Mouse (Mus musculus) limb, embryonic 13.5 days (tissue): ENCODE measurements around the gene Cul5. TPM values are rescaled to one million over a fixed set of nuclear protein-coding genes. Genes with fewer than 3 reads are reported as not detected.
A peak's percentile ranks its signal among the peaks of the same experiment; 100 is the strongest.

Experiments
- ATAC-seq: fragments of 200-750 bp; cut with Nextera tagmentation; 2 replicates; pipeline ENCODE4 v1.8.0; 2017; ENCODE audit warnings: low read depth, moderate number of reproducible peaks, moderate TSS enrichment; ENCODE audit not compliant: low FRiP score
- H3K27ac ChIP-seq: fragments of 300-500 bp; sonication (generic); 2 replicates; pipeline ENCODE4 v1.5.1; 2015; ENCODE audit warnings: inconsistent platforms, mild to moderate bottlenecking, moderate library complexity
- H3K27me3 ChIP-seq: fragments of 300-500 bp; sonication (generic); 2 replicates; pipeline ENCODE4 v1.6.1; 2015; ENCODE audit warnings: mild to moderate bottlenecking, inconsistent platforms
- H3K36me3 ChIP-seq: fragments of 300-500 bp; sonication (generic); 2 replicates; pipeline ENCODE4 v1.6.1; 2015; ENCODE audit warnings: inconsistent platforms, mild to moderate bottlenecking, moderate library complexity
- H3K4me1 ChIP-seq: fragments of 300-500 bp; sonication (generic); 2 replicates; pipeline ENCODE4 v1.6.1; 2015; ENCODE audit warnings: inconsistent platforms
- H3K4me2 ChIP-seq: fragments of 300-500 bp; sonication (generic); replicated peaks from 2 replicates; pipeline ENCODE4 v1.6.1; 2015; ENCODE audit warnings: inconsistent platforms, mild to moderate bottlenecking, moderate library complexity
- H3K4me3 ChIP-seq: fragments of 300-500 bp; sonication (generic); 2 replicates; pipeline ENCODE4 v1.5.1; 2015; ENCODE audit warnings: moderate library complexity, mild to moderate bottlenecking, inconsistent platforms
- H3K9ac ChIP-seq: fragments of 300-500 bp; sonication (generic); 2 replicates; pipeline ENCODE4 v1.6.1; 2015; ENCODE audit warnings: mild to moderate bottlenecking, inconsistent platforms
- H3K9me3 ChIP-seq: fragments of 300-500 bp; sonication (generic); 2 replicates; pipeline ENCODE4 v1.6.1; 2016; ENCODE audit warnings: inconsistent platforms
- WGBS: fragments of 180-500 bp; shearing (Covaris S2); methylation state at CpG from one replicate; pipeline ENCODE4 v1.1.7; 2015; 5-methylcytosine and 5-hydroxymethylcytosine counted together
- polyA plus RNA-seq: library from polyadenylated mRNA; unstranded; fragments of >200 nt; fragmentation: Nextera tagmentation; extraction: Ambion mirVana; gene quantifications from 2 replicates; pipeline ENCODE4 v1.2.1, GENCODE M21; 2015

Cul5 gene
- polyA plus RNA-seq, result 35.6 and 35.9 TPM in 2 replicates

- H3K9ac ChIP-seq, result no peak within 1 kb of the TSS
- H3K4me2 ChIP-seq, result no peak within 1 kb of the TSS
- no peak for ATAC-seq
- peaks cover 16% of the 10 kb centered on the region for H3K4me1 ChIP-seq
- no peaks in the 10 kb centered on the region for H3K9me3 ChIP-seq
- H3K36me3 ChIP-seq, result no peaks in the 10 kb centered on the region
- no peak within 1 kb of the TSS for H3K27ac ChIP-seq
- no peaks in the 10 kb centered on the region for H3K27me3 ChIP-seq
- no peak within 1 kb of the TSS for H3K4me3 ChIP-seq
- 44% methylated on average over 5 of the region's 5 CpGs for WGBS
Observed at GRCm38 (mm10) chr9:53669680-53670219, at the start of gene Cul5. TSS of gene Cul5 (minus strand) at chr9:53670014.

DNA sequence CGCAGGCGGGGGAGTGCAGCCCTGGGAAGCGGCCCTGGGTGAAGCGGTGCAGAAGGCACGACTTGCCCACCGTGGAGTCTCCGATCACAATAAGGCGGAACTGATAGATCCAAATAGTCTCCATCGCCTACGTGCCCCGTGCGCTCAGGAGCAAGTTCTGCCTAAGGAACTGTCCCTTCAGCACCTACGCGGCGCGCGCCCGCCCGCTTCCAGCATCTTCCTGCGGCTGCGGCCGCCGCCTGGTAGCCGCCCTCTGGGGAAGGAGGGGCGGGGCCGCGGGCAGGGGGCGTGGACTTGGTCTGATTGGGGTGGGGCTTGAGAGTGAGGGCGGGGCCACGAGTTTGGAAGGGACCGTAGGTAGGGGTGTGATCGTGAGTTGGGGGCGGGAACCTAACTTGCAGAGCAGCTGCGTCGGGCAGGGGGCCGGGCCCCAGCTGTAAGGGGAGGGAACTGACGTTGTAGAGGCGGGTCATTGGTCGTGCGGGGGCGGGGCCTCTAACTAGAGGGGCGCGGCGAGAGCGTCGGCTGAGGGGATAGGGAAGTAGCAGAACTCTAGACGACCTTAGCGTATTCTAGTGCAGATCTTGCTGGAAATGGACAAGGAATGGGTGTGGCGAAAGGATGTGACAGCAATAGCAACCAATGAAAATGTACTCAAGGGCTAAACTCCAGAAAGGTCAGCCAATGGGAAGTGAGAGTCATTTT, 36.3 kb upstream of the Cul5 start, which contains the start of gene Rab39:
Rab39 (minus strand) TSS at position 241 of the 705 bp plus-strand sequence.
- Histone ChIP-seq H3K27ac (no peak within 1 kb of the TSS), H3K9ac (peak within 1 kb of the TSS; percentile 15; the same call in 1 of the 2 replicates), H3K4me1 (peaks cover 13% of the 10 kb centered on the region), H3K4me3 (peak within 1 kb of the TSS; percentile 49), H3K4me2 (peak within 1 kb of the TSS; percentile 89), H3K27me3 (peaks cover 26% of the 10 kb centered on the region), H3K9me3 (no peaks in the 10 kb centered on the region), H3K36me3 (no peaks in the 10 kb centered on the region)
- under 1% methylated on average over 49 of the region's 49 CpGs for WGBS
- ATAC-seq, result peak; percentile 91

- peak; percentile 56 for ATAC-seq
- Histone ChIP-seq H3K9ac (peak overlapping the region; percentile 15; the same call in 1 of the 2 replicates), H3K27me3 (peaks cover 26% of the 10 kb centered on the region), H3K4me2 (peak overlapping the region; percentile 89), H3K27ac (no peak overlapping the region), H3K36me3 (no peaks in the 10 kb centered on the region), H3K4me3 (peak overlapping the region; percentile 49), H3K4me1 (peaks cover 13% of the 10 kb centered on the region), H3K9me3 (no peaks in the 10 kb centered on the region)
- 0% methylated on average over 28 of the region's 28 CpGs for WGBS
Observed at GRCm38 (mm10) chr9:53705491-53705991, 35.7 kb upstream of the Cul5 start.

- Histone ChIP-seq H3K27ac (no peak overlapping the region), H3K9ac (no peak overlapping the region), H3K4me2 (no peak overlapping the region), H3K36me3 (no peaks in the 10 kb centered on the region), H3K4me1 (peaks cover 13% of the 10 kb centered on the region), H3K27me3 (peaks cover 26% of the 10 kb centered on the region), H3K4me3 (no peak overlapping the region), H3K9me3 (no peaks in the 10 kb centered on the region)
- 95% methylated on average over 1 of the region's 1 CpGs for WGBS
- no peak for ATAC-seq
Observed at GRCm38 (mm10) chr9:53702991-53703390, 33.2 kb upstream of the Cul5 start.

GRCm38 (mm10) chr9:53700496-53700895, 30.7 kb upstream of the Cul5 start:
- no peak for ATAC-seq
- WGBS, result 70% methylated on average over 4 of the region's 4 CpGs

DNA sequence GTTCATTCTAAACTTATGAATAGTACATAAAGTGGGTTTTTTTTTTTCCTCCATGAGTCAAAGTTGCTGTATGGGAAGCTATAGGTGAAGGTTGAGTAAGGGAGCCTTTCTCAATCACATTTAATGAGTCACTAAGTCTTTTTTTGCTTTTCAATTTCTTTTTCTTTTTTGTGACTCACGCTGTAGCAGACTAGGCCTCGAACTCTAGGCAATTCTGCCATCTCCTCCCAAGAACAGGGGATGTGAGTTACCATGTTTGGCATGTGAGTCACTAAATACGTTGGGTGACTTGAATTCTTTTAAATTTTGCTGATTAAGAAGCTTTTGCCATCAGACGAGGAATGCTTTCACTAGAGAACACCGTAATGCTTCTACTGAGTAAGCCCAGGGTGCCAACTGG, 26.0 kb upstream of the Cul5 start:
- H3K27ac ChIP-seq, result no peak overlapping the region
- no peaks in the 10 kb centered on the region for H3K4me1 ChIP-seq
- no peaks in the 10 kb centered on the region for H3K36me3 ChIP-seq
- H3K9ac ChIP-seq, result no peak overlapping the region
- WGBS, result 77% methylated on average over 5 of the region's 5 CpGs
- H3K9me3 ChIP-seq, result no peaks in the 10 kb centered on the region
- H3K4me3 ChIP-seq, result no peak overlapping the region
- no peaks in the 10 kb centered on the region for H3K27me3 ChIP-seq
- no peak for ATAC-seq
- no peak overlapping the region for H3K4me2 ChIP-seq

More at GRCm38 (mm10) chr9:53700496-53700895, 30.7 kb upstream of the Cul5 start:
- Histone ChIP-seq H3K9ac (no peak overlapping the region), H3K27me3 (peaks cover 10% of the 10 kb centered on the region), H3K4me1 (peaks cover 6% of the 10 kb centered on the region), H3K36me3 (no peaks in the 10 kb centered on the region), H3K4me2 (no peak overlapping the region), H3K27ac (no peak overlapping the region), H3K4me3 (no peak overlapping the region), H3K9me3 (no peaks in the 10 kb centered on the region)

DNA sequence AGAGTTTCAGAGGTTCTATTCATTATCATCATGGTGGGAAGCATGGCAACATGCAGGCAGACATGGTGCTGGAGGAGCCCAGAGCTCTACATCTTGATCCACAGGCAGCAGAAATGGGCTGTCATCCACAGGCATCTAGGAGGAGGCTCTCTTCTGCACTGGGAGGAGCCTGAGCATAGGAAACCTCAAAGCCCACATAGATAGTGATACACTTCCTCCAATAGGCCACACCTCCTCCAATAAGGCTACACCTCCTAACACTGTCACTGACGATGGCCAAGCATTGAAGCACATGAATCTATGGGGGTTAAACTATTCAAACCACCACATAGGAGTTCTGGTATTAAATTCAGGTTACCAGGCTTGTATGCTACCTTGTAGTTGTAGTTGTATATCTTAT, 23.9 kb upstream of the Cul5 start:
- no peaks in the 10 kb centered on the region for H3K36me3 ChIP-seq
- no peak overlapping the region for H3K9ac ChIP-seq
- 78% methylated on average over 1 of the region's 1 CpGs for WGBS
- H3K27me3 ChIP-seq, result no peaks in the 10 kb centered on the region
- H3K9me3 ChIP-seq, result no peaks in the 10 kb centered on the region
- H3K4me2 ChIP-seq, result no peak overlapping the region
- no peaks in the 10 kb centered on the region for H3K4me1 ChIP-seq
- no peak for ATAC-seq
- no peak overlapping the region for H3K27ac ChIP-seq
- no peak overlapping the region for H3K4me3 ChIP-seq

GRCm38 (mm10) chr9:53691745-53692670, 22.2 kb upstream of the Cul5 start:
- Histone ChIP-seq H3K9ac (no peak overlapping the region), H3K27ac (no peak overlapping the region), H3K9me3 (no peaks in the 10 kb centered on the region), H3K36me3 (no peaks in the 10 kb centered on the region), H3K4me3 (no peak overlapping the region), H3K4me2 (no peak overlapping the region), H3K4me1 (no peaks in the 10 kb centered on the region), H3K27me3 (no peaks in the 10 kb centered on the region)
- no peak for ATAC-seq
- 32% methylated on average over 7 of the region's 7 CpGs for WGBS

DNA sequence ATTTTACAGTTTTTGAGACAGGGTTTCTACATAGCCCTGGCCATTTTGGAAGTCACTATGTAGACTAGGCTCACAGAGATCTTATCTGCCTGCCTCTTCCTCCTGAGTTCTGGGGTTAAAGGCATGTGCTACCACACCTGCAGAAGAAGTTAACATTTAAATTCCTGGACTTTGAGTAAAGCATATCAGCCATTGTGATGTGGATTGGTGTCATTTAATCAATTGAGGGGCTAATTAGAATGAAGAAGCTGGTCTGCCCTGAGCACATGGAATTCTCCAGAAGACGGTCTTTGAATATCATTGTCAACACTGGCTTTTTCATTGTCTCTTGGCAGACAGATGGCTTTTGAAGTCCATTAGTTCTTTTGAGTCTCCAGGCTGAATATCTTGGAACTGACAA, 11.0 kb upstream of the Cul5 start:
- H3K9ac ChIP-seq, result no peak overlapping the region
- H3K9me3 ChIP-seq, result no peaks in the 10 kb centered on the region
- no peak overlapping the region for H3K27ac ChIP-seq
- no peaks in the 10 kb centered on the region for H3K4me1 ChIP-seq
- WGBS, result 88% methylated on average over 1 of the region's 1 CpGs
- no peak overlapping the region for H3K4me2 ChIP-seq
- H3K27me3 ChIP-seq, result no peaks in the 10 kb centered on the region
- H3K36me3 ChIP-seq, result no peaks in the 10 kb centered on the region
- ATAC-seq, result no peak
- no peak overlapping the region for H3K4me3 ChIP-seq

DNA sequence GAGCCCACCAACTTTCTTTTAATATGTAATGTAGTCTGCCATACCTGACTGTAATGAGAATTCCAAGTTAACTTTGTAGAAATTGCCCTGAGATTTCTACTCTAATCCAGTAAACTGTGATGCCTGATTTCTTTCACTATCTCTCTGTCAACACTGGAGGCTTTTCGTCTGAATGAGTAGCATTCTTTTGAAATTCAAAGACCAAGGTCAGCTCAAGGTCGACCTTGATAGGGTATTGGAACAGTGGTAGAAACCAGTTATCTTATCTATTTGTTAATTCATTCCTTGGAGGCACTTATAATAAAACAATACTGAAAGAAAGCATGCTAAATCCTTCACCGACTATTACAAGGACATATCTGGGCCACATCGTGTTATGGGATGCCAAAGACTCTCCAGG, 7.1 kb upstream of the Cul5 start:
- Histone ChIP-seq H3K27me3 (no peaks in the 10 kb centered on the region), H3K36me3 (no peaks in the 10 kb centered on the region), H3K9me3 (no peaks in the 10 kb centered on the region), H3K4me1 (no peaks in the 10 kb centered on the region), H3K27ac (no peak overlapping the region), H3K4me3 (no peak overlapping the region), H3K4me2 (no peak overlapping the region), H3K9ac (no peak overlapping the region)
- no peak for ATAC-seq
- WGBS, result 73% methylated on average over 4 of the region's 4 CpGs

DNA sequence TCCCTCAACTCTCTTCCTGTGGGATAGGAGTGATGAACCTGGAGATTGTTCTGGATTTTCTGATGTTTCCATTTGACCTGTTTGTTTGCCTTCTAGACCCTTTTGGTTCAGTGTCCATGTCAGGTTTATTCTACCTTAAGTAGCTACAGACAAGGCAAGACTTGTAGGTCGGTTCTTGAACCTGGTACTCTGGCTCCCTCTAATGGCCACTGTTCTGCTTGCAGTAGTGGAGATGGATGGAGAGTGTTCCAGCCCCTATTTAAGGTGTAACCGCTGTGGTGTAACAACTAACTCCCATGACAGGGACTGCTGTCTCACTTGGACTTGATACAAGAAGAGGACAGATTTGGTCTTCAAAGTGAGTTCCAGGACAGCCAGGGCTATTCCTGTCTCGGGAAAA, 3.8 kb upstream of the Cul5 start:
- Histone ChIP-seq H3K27ac (no peak overlapping the region), H3K4me2 (no peak overlapping the region), H3K4me3 (no peak overlapping the region), H3K36me3 (no peaks in the 10 kb centered on the region), H3K4me1 (no peaks in the 10 kb centered on the region), H3K9me3 (no peaks in the 10 kb centered on the region), H3K27me3 (no peaks in the 10 kb centered on the region), H3K9ac (no peak overlapping the region)
- WGBS, result 14% methylated on average over 3 of the region's 3 CpGs
- ATAC-seq, result no peak
